Mouse (Mus musculus) lung, postnatal 25 days (tissue): Measurements from ENCODE around the gene Rif1.
"Not testable (repeated sequence)": the region's sequence is repeated elsewhere in the genome, so short reads cannot be mapped to it uniquely, and the experiment has no call there.

Experiments
- DNase-seq: peaks from one replicate; pipeline ENCODE4 v3.0.0; 2022; ENCODE audit warnings: low spot score

Gene Rif1

GRCm38 (mm10) chr2:52072065-52072490, 554 bp upstream of the Rif1 start:
- DNase-seq = peak; percentile 5

- DNase-seq = peak; percentile 27
These were observed 691 bp downstream of the Rif1 start for GRCm38 (mm10) chr2:52073141-52073904.

DNA sequence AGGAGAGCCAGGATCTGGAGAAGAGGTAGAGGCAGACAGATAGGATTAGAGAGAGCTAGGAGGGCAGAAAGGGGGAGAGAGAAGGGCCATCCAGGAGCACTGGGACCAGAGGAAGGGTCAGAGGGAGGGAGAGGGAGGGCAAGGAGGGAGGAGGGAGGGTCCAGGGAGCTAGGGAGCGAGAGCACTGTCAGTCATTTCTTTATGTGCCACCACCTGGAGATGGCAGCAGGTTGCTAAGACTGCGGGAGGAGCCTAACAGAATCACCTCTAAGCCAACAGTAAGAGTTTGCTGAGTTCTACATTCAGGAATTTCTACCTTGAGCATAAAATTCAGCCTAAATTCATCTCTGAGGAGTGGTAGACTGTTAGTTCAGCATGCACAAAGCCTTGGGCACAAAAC, 6.0 kb downstream of the Rif1 start:
- no peak for DNase-seq

DNA sequence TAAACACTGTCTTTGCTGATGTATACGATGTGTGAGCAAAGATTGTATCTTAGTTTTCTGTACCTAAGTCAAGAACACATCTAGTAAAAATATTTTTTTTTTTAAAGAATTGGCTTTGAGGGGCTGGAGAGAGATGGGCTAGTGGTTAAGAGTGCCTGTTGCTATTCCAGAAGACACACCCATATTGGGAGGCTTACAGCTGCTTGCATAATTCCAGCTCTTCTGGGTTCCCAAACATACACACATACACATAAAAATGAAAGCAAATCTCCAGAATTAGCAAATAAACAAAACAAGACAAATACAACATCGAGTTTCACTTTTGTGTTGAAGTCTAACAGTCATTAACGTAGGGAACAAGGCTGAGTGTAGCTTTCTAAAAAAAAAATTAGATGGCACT, 11.4 kb downstream of the Rif1 start:
- DNase-seq = no peak

DNA sequence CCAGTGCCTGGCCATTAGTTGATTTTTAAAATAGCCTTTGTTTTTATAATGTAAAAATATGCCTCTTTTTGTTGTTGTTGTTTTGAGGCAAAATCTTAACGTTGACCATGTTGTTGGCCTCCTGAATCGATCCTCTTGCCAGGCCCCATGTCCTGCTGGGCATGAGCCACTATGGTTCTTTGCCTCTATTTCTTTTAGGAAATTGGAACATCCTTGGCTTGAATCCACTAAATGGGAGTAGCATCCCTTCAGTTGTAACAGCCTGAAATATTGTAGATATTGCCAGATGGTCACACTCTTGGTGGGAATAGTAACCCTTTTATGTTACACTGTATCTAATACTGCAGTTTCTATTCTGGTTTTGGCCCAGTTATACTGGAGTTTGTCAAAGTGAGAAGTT, 11.9 kb downstream of the Rif1 start:
- DNase-seq = no peak

- DNase-seq = no peak
These were observed 41.5 kb downstream of the Rif1 start for GRCm38 (mm10) chr2:52114086-52114485.

DNA sequence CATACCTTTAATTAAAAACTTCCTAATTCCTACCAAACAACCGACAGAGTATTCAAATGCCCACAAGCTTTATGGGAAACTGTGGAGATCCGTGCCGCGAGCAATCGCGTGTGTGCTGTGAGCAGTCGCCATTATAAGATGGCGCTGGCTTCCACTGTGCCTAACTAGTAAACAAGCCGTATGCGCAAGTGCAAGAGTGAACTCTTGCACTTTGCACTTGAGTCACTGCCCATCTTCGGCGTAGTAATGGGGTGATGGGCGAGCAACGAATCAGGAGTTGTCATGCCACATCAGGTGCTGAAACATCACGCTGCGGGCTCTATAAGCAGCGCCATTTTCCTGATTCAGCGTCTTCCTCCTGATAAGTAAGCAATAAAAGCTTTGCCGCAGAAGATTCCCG, 58.7 kb downstream of the Rif1 start:
- not testable (repeated sequence) for DNase-seq

DNA sequence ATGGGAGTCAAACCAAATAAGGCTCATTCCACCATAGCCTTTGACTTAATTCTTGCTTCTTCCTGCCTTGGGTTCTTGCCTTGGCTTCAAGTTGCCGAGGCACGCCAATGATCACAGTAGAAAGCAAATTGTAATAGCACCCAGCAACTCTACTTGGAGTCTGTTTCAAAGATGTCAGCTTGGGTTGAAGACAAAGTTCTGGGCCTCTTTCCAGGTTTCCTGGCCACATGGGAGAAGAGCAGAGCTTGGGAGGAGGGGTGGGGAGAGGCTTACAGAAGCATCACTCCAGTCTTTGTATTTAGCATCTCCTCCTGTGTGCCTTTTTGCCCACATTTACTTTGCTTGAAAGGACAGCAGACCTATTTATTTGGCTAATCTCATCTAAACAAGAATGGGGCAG, 60.7 kb downstream of the Rif1 start:
- no peak for DNase-seq

DNA sequence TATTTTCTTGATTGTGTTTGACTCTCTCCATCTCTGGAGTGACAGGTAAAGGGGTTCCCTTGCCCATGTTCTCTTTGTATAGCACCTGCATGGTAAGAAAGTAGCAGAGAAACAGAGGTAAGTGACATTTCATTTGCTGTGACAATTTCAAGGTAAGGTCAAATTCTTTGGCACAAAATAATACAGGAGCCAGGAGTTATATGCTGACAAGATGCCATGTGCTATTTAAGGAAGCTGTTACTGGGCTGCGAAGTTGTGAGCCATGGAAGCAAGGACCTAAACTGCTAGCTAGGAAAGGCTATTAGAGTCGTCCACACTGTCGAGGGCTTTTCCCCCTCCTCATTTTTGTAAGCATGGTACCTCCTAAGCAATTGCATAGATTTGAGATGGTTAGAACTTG, 80.4 kb downstream of the Rif1 start:
- DNase-seq = no peak

DNA sequence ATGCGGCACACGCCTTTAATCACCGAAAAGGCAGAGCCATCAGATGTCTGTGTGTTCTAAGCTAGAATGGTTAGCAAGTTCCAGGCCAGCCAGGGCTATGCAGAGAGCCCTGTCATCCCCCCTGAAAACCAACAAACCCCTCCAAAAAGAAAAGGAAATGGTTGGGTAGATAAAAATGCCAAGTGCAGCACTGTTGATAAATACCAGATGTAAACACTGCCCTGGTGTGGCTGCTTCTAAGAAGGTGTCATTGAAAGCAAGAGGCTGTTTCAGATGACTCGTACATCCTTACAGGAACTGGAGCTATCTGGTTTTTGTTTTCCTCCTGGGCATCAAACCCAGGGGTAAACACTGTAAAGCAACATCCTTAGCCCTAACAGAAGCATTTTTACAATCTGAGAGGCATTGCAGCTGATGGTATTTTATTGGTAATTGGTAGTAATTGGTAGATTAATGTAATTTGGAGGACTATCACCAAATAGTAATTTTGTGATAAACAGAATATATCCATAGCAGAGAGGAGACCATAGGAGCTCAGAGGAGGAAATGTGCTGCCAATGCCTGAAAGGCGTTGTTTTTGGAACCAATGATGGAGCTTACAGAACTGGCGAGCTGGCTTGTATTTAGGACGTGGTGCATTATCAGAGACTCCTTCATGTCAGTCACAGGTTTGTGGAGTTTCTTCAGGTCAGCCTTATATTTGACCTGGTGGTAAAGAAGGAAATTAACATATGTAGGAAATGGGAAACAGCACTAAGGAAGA, 96.8 kb downstream of the Rif1 start:
- DNase-seq = no peak
